Mouse (Mus musculus) mature B cell (primary cell): ENCODE data around the gene Krt20.

ENCODE experiments used
- in situ Hi-C: fragments of 300-500 bp; cut with MboI; formaldehyde crosslinking; loops from 2 replicates; pipeline ENCODE4 v1.14.3; 2019

Gene Krt20

GRCm38 (mm10) chr11:99437972-99438371, at the start of gene Krt20:
TSS of gene Krt20 (minus strand) at chr11:99438150.
- in situ Hi-C loops = no loop called here

- in situ Hi-C loops = no loop called here
These were observed 37.0 kb upstream of the Krt20 start for GRCm38 (mm10) chr11:99474981-99475380.

GRCm38 (mm10) chr11:99473433-99473832, 35.5 kb upstream of the Krt20 start:
- in situ Hi-C loops = no loop called here

- in situ Hi-C loops = no loop called here
These were observed 34.5 kb upstream of the Krt20 start for GRCm38 (mm10) chr11:99472405-99472804.

GRCm38 (mm10) chr11:99471946-99472345, 34.0 kb upstream of the Krt20 start:
- in situ Hi-C loops = no loop called here

- in situ Hi-C loops = no loop called here
These were observed 31.3 kb upstream of the Krt20 start for GRCm38 (mm10) chr11:99469228-99469627.

GRCm38 (mm10) chr11:99468566-99468965, 30.6 kb upstream of the Krt20 start:
- in situ Hi-C loops = no loop called here

- in situ Hi-C loops = no loop called here
These were observed 28.4 kb upstream of the Krt20 start for GRCm38 (mm10) chr11:99466316-99466715.

- in situ Hi-C loops = no loop called here
These were observed 26.9 kb upstream of the Krt20 start for GRCm38 (mm10) chr11:99464836-99465235.

GRCm38 (mm10) chr11:99463155-99463554, 25.2 kb upstream of the Krt20 start:
- in situ Hi-C loops = no loop called here

GRCm38 (mm10) chr11:99461736-99462135, 23.8 kb upstream of the Krt20 start:
- in situ Hi-C loops = no loop called here

- in situ Hi-C loops = no loop called here
These were observed 20.9 kb upstream of the Krt20 start for GRCm38 (mm10) chr11:99458887-99459286.

GRCm38 (mm10) chr11:99454759-99455158, 16.8 kb upstream of the Krt20 start:
- in situ Hi-C loops = no loop called here

GRCm38 (mm10) chr11:99454044-99454443, 16.1 kb upstream of the Krt20 start:
- in situ Hi-C loops = no loop called here

GRCm38 (mm10) chr11:99448769-99449168, 10.8 kb upstream of the Krt20 start:
- in situ Hi-C loops = no loop called here

GRCm38 (mm10) chr11:99441220-99441619, 3.3 kb upstream of the Krt20 start:
- in situ Hi-C loops = no loop called here

- in situ Hi-C loops = no loop called here
These were observed 1.5 kb upstream of the Krt20 start for GRCm38 (mm10) chr11:99439465-99439864.

GRCm38 (mm10) chr11:99436625-99437024, 1.3 kb downstream of the Krt20 start:
- in situ Hi-C loops = no loop called here

GRCm38 (mm10) chr11:99430670-99431069, 7.3 kb downstream of the Krt20 start:
- in situ Hi-C loops = no loop called here

GRCm38 (mm10) chr11:99422159-99422558, 15.8 kb downstream of the Krt20 start, which contains the start of gene Krt12:
TSS of gene Krt12 (minus strand) at chr11:99422259.
- in situ Hi-C loops = no loop called here

- in situ Hi-C loops = no loop called here
These were observed 17.4 kb downstream of the Krt20 start for GRCm38 (mm10) chr11:99420586-99420985.

- in situ Hi-C loops = no loop called here
These were observed 20.1 kb downstream of the Krt20 start for GRCm38 (mm10) chr11:99417819-99418218.

- in situ Hi-C loops = no loop called here
These were observed 21.0 kb downstream of the Krt20 start for GRCm38 (mm10) chr11:99416902-99417301.

GRCm38 (mm10) chr11:99414463-99415147, 23.3 kb downstream of the Krt20 start:
- in situ Hi-C loops = no loop called here
